Mouse (Mus musculus) MEL (cell line): Measurements from ENCODE around the gene Rbm33. TPM values are rescaled to one million over a fixed set of nuclear protein-coding genes. Genes with fewer than 3 reads are reported as not detected.

Experiments
- DNase-seq: peaks from one replicate; pipeline ENCODE4 v3.0.0; 2011; ENCODE audit warnings: low read depth, low spot score
- H3K27ac ChIP-seq: 2 replicates; pipeline ENCODE4 v1.5.1; 2012; ENCODE audit warnings: low read depth, mild to moderate bottlenecking, control low read depth, low read length, moderate library complexity; ENCODE audit not compliant: control insufficient read depth
- H3K27me3 ChIP-seq, 2 experiments: fragments of 150-350 bp in 1 of 2; sonication (generic) in 1 of 2; 2 replicates each; pipeline ENCODE4 v1.6.1; 2012; ENCODE audit warnings: low read length in 2 of 2, mild to moderate bottlenecking in 2 of 2, improper control_type of control experiment in 1 of 2, moderate library complexity in 1 of 2; ENCODE audit not compliant: insufficient read depth in 2 of 2, control insufficient read depth in 1 of 2
- H3K36me3 ChIP-seq, 2 experiments: 2 replicates each; pipeline ENCODE4 v1.6.1; 2012 to 2014; ENCODE audit warnings: low read length in 2 of 2, improper control_type of control experiment in 1 of 2, inconsistent platforms in 1 of 2, mild to moderate bottlenecking in 1 of 2; ENCODE audit not compliant: insufficient read depth in 2 of 2, control insufficient read depth in 1 of 2
- H3K4me1 ChIP-seq, 2 experiments: fragments of 150-350 bp in 1 of 2; sonication (generic) in 1 of 2; 2 replicates each; pipeline ENCODE4 v1.6.1; 2012; ENCODE audit warnings: low read length in 2 of 2, improper control_type of control experiment in 1 of 2, mild to moderate bottlenecking in 1 of 2; ENCODE audit not compliant: insufficient read depth in 2 of 2, control insufficient read depth in 1 of 2
- H3K4me3 ChIP-seq, 2 experiments: fragments of 150-350 bp in 1 of 2; sonication (generic) in 1 of 2; 2 replicates each; pipeline ENCODE4 v1.5.1; 2012; ENCODE audit warnings: low read depth in 2 of 2, low read length in 2 of 2, mild to moderate bottlenecking in 2 of 2, moderate library complexity in 2 of 2, control low read depth in 1 of 2, improper control_type of control experiment in 1 of 2; ENCODE audit not compliant: control insufficient read depth in 1 of 2, insufficient read depth in 1 of 2
- H3K79me2 ChIP-seq: 2 replicates; pipeline ENCODE4 v1.6.1; 2012; ENCODE audit warnings: mild to moderate bottlenecking, low read length, moderate library complexity; ENCODE audit not compliant: control insufficient read depth, poor library complexity, insufficient read depth
- H3K9ac ChIP-seq: 2 replicates; pipeline ENCODE4 v1.6.1; 2012; ENCODE audit warnings: low read depth, mild to moderate bottlenecking, control low read depth, low read length, moderate library complexity; ENCODE audit not compliant: control insufficient read depth, poor library complexity, severe bottlenecking
- H3K9me3 ChIP-seq: fragments of 150-350 bp; sonication (generic); replicated peaks from 2 replicates; pipeline ENCODE4 v1.6.1; 2012; ENCODE audit warnings: mild to moderate bottlenecking, low read length, improper control_type of control experiment, moderate library complexity; ENCODE audit not compliant: insufficient read depth
- CHD2 ChIP-seq: IDR thresholded peaks from 2 replicates; pipeline ENCODE4 v1.6.1; 2011; ENCODE audit warnings: low read length, improper control_type of control experiment
- E2F4 ChIP-seq: IDR thresholded peaks from 2 replicates; pipeline ENCODE4 v1.6.1; 2011; ENCODE audit warnings: low read depth, low read length, improper control_type of control experiment, borderline replicate concordance
- ELF1 ChIP-seq: IDR thresholded peaks from 2 replicates; pipeline ENCODE4 v1.6.1; 2014; ENCODE audit warnings: low read depth, mild to moderate bottlenecking, inconsistent platforms, low read length, improper control_type of control experiment, moderate library complexity
- GABPA ChIP-seq: IDR thresholded peaks from 2 replicates; pipeline ENCODE4 v1.6.1; 2012; ENCODE audit warnings: low read depth, mild to moderate bottlenecking, inconsistent platforms, low read length, improper control_type of control experiment, moderate library complexity
- GATA1 ChIP-seq: IDR thresholded peaks from 2 replicates; pipeline ENCODE4 v1.6.1; 2011; ENCODE audit warnings: low read depth, low read length, improper control_type of control experiment
- HCFC1 ChIP-seq: IDR thresholded peaks from 2 replicates; pipeline ENCODE4 v1.6.1; 2012; ENCODE audit warnings: low read depth, mild to moderate bottlenecking, inconsistent platforms, low read length, improper control_type of control experiment, moderate library complexity
- KAT2A ChIP-seq: conservative IDR thresholded peaks from 2 replicates; pipeline ENCODE4 v1.6.1; 2012; ENCODE audit warnings: low read depth, low read length, improper control_type of control experiment, inconsistent platforms
- MAFK ChIP-seq: IDR thresholded peaks from 2 replicates; pipeline ENCODE4 v1.6.1; 2011; ENCODE audit warnings: low read depth, mild to moderate bottlenecking, low read length, improper control_type of control experiment, borderline replicate concordance
- MAX ChIP-seq: IDR thresholded peaks from 2 replicates; pipeline ENCODE4 v1.6.1; 2011; ENCODE audit warnings: low read length, improper control_type of control experiment
- MXI1 ChIP-seq: IDR thresholded peaks from 2 replicates; pipeline ENCODE4 v1.6.1; 2011; ENCODE audit warnings: mild to moderate bottlenecking, low read depth, low read length, improper control_type of control experiment
- MYB ChIP-seq: IDR thresholded peaks from 2 replicates; pipeline ENCODE4 v1.6.1; 2011; ENCODE audit warnings: mild to moderate bottlenecking, low read depth, low read length, improper control_type of control experiment
- POLR2A ChIP-seq, 2 experiments: IDR thresholded peaks; 2 replicates each; pipeline ENCODE4 v1.6.1; 2011 to 2012; ENCODE audit warnings: low read length in 2 of 2, mild to moderate bottlenecking in 2 of 2, control low read depth in 1 of 2, improper control_type of control experiment in 1 of 2, low read depth in 1 of 2, moderate library complexity in 1 of 2; ENCODE audit not compliant: control insufficient read depth in 1 of 2, insufficient read depth in 1 of 2, poor library complexity in 1 of 2
- RCOR1 ChIP-seq: IDR thresholded peaks from 2 replicates; pipeline ENCODE4 v1.6.1; 2012; ENCODE audit warnings: low read depth, mild to moderate bottlenecking, inconsistent platforms, low read length, improper control_type of control experiment
- TCF12 ChIP-seq: IDR thresholded peaks from 2 replicates; pipeline ENCODE4 v1.6.1; 2014; ENCODE audit warnings: low read depth, mild to moderate bottlenecking, inconsistent platforms, low read length, improper control_type of control experiment, moderate library complexity
- USF1 ChIP-seq: IDR thresholded peaks from 2 replicates; pipeline ENCODE4 v1.6.1; 2014; ENCODE audit warnings: low read depth, mild to moderate bottlenecking, inconsistent platforms, low read length, improper control_type of control experiment, moderate library complexity
- ZC3H11A ChIP-seq: IDR thresholded peaks from 2 replicates; pipeline ENCODE4 v1.6.1; 2012; ENCODE audit warnings: low read depth, mild to moderate bottlenecking, inconsistent platforms, low read length, improper control_type of control experiment
- ZKSCAN1 ChIP-seq: IDR thresholded peaks from 2 replicates; pipeline ENCODE4 v1.6.1; 2012; ENCODE audit warnings: low read depth, mild to moderate bottlenecking, inconsistent platforms, low read length, improper control_type of control experiment, moderate library complexity
- polyA plus RNA-seq, 2 experiments: library from polyadenylated mRNA; stranded (reverse) in 1 of 2; unstranded in 1 of 2; fragments of >175 nt in 1 of 2; fragments of >200 nt in 1 of 2; gene quantifications; 2 replicates each; pipeline versions ENCODE4 v1.2.1 to v1.2.4; 2012; ENCODE audit warnings: low replicate concordance in 2 of 2, low read depth in 1 of 2; ENCODE audit not compliant: insufficient read length in 2 of 2, insufficient read depth in 1 of 2, missing spikeins in 1 of 2
- total RNA-seq: library from RNA; depleted of rRNA; stranded (reverse); fragments of 300-350 nt; gene quantifications from 2 replicates; pipeline ENCODE4 v1.2.3, GENCODE M21; 2012

Gene Rbm33
- total and polyA plus RNA-seq, 3 experiments: 14.6 to 60.3 TPM; not detected in 1

DNA sequence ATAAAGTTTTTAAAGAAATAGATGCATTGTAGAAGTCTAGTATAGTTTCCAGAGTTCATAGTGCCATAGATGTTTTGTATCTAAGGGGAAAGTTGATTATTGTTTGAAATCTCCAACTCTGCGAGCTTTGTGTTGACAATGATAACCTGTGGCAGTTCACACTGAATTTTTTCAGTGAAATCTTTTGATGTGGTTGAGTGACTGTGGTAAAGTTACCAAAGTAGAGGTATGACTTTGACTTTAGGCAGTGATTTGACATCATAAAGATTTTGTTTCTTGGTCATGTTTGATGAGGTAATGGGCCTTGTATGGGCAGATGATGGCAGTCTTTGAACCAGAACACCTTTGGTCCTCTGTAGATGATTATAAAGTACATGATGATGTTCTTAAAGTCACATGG lies 65.4 kb downstream of the Rbm33 start:
- H3K79me2 ChIP-seq: no peaks in the 10 kb centered on the region
- no peaks in the 10 kb centered on the region for H3K4me1 ChIP-seq
- H3K9ac ChIP-seq: no peak overlapping the region
- H3K27me3 ChIP-seq: no peaks in the 10 kb centered on the region; a peak in 1 of 4 replicates
- H3K36me3 ChIP-seq: peaks cover 0 to 38% of the 10 kb centered on the region in 2 experiments; a peak in 2 of 4 replicates
- no peaks in the 10 kb centered on the region for H3K9me3 ChIP-seq
- DNase-seq: no peak
- H3K27ac ChIP-seq: no peak overlapping the region
- no peak for TF ChIP-seq MXI1
- no peak for TF ChIP-seq MAFK
- no peak for TF ChIP-seq ELF1
- TF ChIP-seq MAX: no peak
- TF ChIP-seq GATA1: no peak
- TF ChIP-seq MYB: no peak
- TF ChIP-seq GABPA: no peak
- TF ChIP-seq USF1: no peak
- TF ChIP-seq POLR2A (IDR thresholded peaks at IDR 0.05; ENCODE audit: control insufficient read depth in 1 of 2, insufficient read depth in 1 of 2, low read depth in 1 of 2, low read length in 2 of 2, poor library complexity in 1 of 2): no peak
- TF ChIP-seq CHD2: no peak
- no peak for TF ChIP-seq HCFC1
- TF ChIP-seq ZKSCAN1: no peak
- TF ChIP-seq RCOR1: no peak
- TF ChIP-seq TCF12: no peak
- TF ChIP-seq, all 39 proteins: peak for 0
- no peak overlapping the region for H3K4me3 ChIP-seq

DNA sequence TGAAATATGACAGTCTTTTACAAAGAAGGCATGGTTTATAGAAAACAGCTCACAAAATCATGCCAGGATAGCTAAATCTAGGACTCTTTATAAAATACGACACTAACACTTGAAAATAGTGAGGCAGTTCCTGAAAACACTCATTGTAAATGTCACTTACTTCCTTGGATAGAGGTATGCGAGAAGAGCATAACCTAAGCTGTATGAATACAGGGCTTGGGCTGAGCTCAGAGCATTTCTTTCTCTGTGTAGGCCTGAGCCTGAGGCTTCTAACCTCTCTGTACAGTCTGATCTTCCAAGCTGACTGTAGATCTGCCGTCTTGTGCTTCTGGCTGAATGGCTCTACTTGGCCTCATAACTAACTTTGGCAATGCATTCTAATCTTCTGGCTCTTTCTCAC lies 69.9 kb downstream of the Rbm33 start:
- Histone ChIP-seq H3K27me3 (no peaks in the 10 kb centered on the region), H3K9me3 (no peaks in the 10 kb centered on the region), H3K9ac (no peak overlapping the region), H3K4me1 (no peaks in the 10 kb centered on the region), H3K4me3 (no peak overlapping the region), H3K27ac (no peak overlapping the region), H3K36me3 (peaks cover 0 to 54% of the 10 kb centered on the region in 2 experiments; a peak in 2 of 4 replicates), H3K79me2 (no peaks in the 10 kb centered on the region)
- DNase-seq: no peak
- TF ChIP-seq E2F4 (no peak), ELF1 (no peak), ZC3H11A (no peak), MAX (no peak), KAT2A (no peak)
